Mouse (Mus musculus) intestine, postnatal 0 days (tissue): ENCODE results near the gene Mfrp. TPM values are rescaled to one million over a fixed set of nuclear protein-coding genes. Genes with fewer than 3 reads are reported as not detected.

ENCODE experiments used
- ATAC-seq: fragments of 200-750 bp; cut with Nextera tagmentation; 2 replicates; pipeline ENCODE4 v1.8.0; 2017; ENCODE audit warnings: mild to moderate bottlenecking, moderate TSS enrichment, moderate library complexity
- H3K27ac ChIP-seq: fragments of 300-500 bp; sonication (generic); 2 replicates; pipeline ENCODE4 v1.5.1; 2014; ENCODE audit warnings: mild to moderate bottlenecking, low read depth, low read length, moderate library complexity
- H3K27me3 ChIP-seq: fragments of 300-500 bp; sonication (generic); replicated peaks from 2 replicates; pipeline ENCODE4 v1.6.1; 2014; ENCODE audit warnings: low read length, mixed read lengths; ENCODE audit not compliant: control insufficient read depth, insufficient read depth
- H3K36me3 ChIP-seq: fragments of 300-500 bp; sonication (generic); 2 replicates; pipeline ENCODE4 v1.6.1; 2014; ENCODE audit warnings: mild to moderate bottlenecking, moderate library complexity; ENCODE audit not compliant: control insufficient read depth, insufficient read depth
- H3K4me1 ChIP-seq: fragments of 300-500 bp; sonication (generic); replicated peaks from 2 replicates; pipeline ENCODE4 v1.6.1; 2014; ENCODE audit warnings: antibody characterized with exemption, low read length, mixed read lengths; ENCODE audit not compliant: control insufficient read depth, insufficient read depth
- H3K4me2 ChIP-seq: fragments of 300-500 bp; sonication (generic); replicated peaks from 2 replicates; pipeline ENCODE4 v1.6.1; 2014; ENCODE audit warnings: low read depth, mild to moderate bottlenecking, moderate library complexity
- H3K4me3 ChIP-seq: fragments of 300-500 bp; sonication (generic); 2 replicates; pipeline ENCODE4 v1.5.1; 2014; ENCODE audit warnings: low read depth, low read length
- H3K9ac ChIP-seq: fragments of 300-500 bp; sonication (generic); 2 replicates; pipeline ENCODE4 v1.6.1; 2014; ENCODE audit warnings: mild to moderate bottlenecking, low read depth, low read length
- H3K9me3 ChIP-seq: fragments of 300-500 bp; sonication (generic); 2 replicates; pipeline ENCODE4 v1.6.1; 2016; ENCODE audit warnings: mixed run types; ENCODE audit not compliant: control insufficient read depth
- CTCF ChIP-seq: sonication (generic); IDR thresholded peaks from 2 replicates; pipeline ENCODE4 v1.5.1; 2016; ENCODE audit warnings: low read depth, mild to moderate bottlenecking, control low read depth, antibody characterized with exemption, moderate library complexity
- WGBS: fragments of 180-500 bp; shearing (Covaris S2); extraction: QIAGEN DNeasy Blood & Tissue Kit; methylation state at CpG from one replicate; pipeline ENCODE4 v1.1.7; 2014; 5-methylcytosine and 5-hydroxymethylcytosine counted together
- polyA plus RNA-seq: library from polyadenylated mRNA; unstranded; fragments of >200 nt; fragmentation: Nextera tagmentation; extraction: Ambion mirVana; gene quantifications from 2 replicates; pipeline ENCODE4 v1.2.1, GENCODE M21; 2015

Mfrp gene
- polyA plus RNA-seq, 1 experiment from 2014 or later, result 0.05 TPM

DNA sequence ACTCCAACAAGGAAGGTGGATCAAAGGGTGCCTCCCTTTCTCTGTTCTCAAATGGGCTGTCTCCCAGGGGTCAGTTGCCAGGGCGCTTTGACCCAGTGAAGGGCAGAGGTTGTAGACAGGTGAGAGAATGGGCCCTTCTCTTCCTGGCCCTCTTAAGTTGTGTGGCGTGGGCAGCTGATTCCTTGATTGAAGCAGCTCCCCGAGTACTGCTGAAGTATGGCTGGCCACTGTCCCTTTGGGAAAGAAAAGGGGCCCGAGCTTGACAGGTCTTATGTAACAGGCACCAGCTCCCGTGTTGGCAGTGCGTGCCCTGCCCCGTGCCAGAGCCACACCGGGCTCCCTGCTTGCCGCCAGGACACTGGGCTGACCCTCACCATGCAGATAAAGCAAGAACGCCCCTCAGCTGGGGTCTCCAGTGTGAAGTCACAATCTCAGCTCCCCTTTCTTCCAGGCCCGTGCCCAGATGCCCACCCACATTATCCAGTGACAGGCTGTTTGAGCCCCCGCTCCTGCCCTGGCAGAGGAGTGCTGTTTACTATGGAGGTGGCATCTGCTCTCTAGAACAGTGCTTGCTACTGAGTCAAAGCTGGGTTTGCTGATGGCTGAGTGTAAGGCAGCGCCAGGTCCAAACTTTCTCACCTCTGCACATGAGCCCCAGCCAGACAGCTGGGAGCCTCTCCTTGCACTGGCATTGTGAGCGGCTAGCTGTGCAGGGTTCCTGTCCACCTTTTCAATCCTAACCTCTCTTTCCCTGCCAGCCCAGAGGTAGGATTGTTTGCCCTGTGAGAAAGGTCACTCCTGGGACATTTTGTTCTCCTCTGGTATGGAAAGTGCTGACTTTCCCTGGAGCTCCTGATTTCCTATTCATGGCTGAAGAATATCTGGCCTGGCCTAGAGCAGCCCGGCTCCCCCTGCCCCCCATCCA is 15.5 kb upstream of the Mfrp start:
- Histone ChIP-seq H3K4me3 (peak overlapping the region; percentile 47; the same call in 1 of the 2 replicates), H3K36me3 (no peaks in the 10 kb centered on the region), H3K4me2 (peak overlapping the region; percentile 99; the same call in 1 of the 2 replicates), H3K4me1 (peaks cover 11% of the 10 kb centered on the region; the same call in 1 of the 2 replicates), H3K9me3 (no peaks in the 10 kb centered on the region), H3K27me3 (no peaks in the 10 kb centered on the region), H3K9ac (no peak overlapping the region; the same call in 1 of the 2 replicates), H3K27ac (no peak overlapping the region)
- WGBS, result 69% methylated on average over 15 of the region's 15 CpGs
- no peak for TF ChIP-seq CTCF
- ATAC-seq, result no peak

DNA sequence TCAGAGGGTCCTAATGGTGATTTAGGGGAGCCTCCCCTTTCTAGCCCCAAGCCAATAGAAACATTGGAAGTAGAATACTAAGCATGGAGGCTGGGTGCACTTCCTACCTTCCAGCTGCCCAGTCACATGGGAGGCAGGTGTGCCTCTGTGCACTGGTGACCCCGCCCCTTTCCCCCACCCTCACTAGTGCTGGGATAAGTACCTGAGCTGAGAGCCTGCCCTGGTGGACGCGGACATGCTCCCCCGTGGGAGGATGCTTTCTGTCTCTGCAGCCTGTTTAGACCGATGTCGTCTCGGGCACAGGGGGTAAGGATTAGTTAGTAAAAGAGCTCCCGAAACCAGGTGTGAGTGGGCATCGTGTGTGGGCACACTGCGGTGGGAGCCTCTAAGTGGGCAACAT is 14.6 kb upstream of the Mfrp start:
- no peak for TF ChIP-seq CTCF
- peaks cover 9% of the 10 kb centered on the region for H3K36me3 ChIP-seq
- peaks cover 11% of the 10 kb centered on the region; the same call in 1 of the 2 replicates for H3K4me1 ChIP-seq
- H3K27me3 ChIP-seq, result no peaks in the 10 kb centered on the region
- H3K4me2 ChIP-seq, result 0 out of 2 replicates have a peak overlapping the region, but pooled peaks have one; percentile 99
- 48% methylated on average over 10 of the region's 10 CpGs for WGBS
- ATAC-seq, result no peak
- H3K9ac ChIP-seq, result no peak overlapping the region
- H3K4me3 ChIP-seq, result no peak overlapping the region
- H3K9me3 ChIP-seq, result no peaks in the 10 kb centered on the region
- no peak overlapping the region for H3K27ac ChIP-seq

DNA sequence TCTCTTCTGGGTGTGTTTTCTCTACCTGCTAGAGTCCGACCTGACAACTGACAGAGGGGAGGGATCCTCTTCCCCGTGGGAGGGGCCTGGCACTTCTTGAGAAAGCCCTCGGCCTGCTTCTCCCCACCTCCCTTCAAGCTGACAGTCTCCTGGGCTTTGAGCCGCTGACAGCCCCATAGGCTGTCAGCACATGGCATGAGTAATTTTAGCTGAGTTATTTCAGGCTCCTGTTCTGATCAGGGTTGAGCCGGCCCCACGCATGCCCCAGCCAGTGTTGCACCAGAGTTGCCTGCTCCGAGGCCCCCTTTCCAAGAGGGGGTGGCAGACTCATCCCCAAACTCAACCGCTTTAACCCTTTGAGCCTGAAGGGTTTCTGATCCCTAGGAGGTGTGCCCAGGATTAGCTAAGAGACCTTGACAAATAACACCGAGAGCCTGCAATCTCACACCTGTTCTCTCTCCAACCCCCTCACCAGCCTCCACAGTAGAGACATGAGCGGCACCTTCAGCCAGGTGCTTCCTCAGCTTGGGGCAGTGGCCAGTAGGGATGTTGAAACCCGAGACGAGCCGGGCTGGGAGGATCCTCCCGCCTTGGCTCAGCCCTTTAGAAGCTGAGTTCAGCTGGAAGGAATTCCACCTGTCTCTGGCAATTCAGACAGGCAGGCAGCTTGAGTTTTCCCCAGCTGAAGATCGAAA is 13.6 kb upstream of the Mfrp start:
- Histone ChIP-seq H3K36me3 (peaks cover 17% of the 10 kb centered on the region), H3K27me3 (no peaks in the 10 kb centered on the region), H3K4me2 (peak overlapping the region; percentile 35), H3K4me1 (peaks cover 11% of the 10 kb centered on the region; the same call in 1 of the 2 replicates), H3K9ac (no peak overlapping the region), H3K4me3 (no peak overlapping the region), H3K27ac (no peak overlapping the region; the same call in 1 of the 2 replicates), H3K9me3 (no peaks in the 10 kb centered on the region)
- 11% methylated on average over 15 of the region's 15 CpGs for WGBS
- TF ChIP-seq CTCF, result no peak
- ATAC-seq, result no peak

DNA sequence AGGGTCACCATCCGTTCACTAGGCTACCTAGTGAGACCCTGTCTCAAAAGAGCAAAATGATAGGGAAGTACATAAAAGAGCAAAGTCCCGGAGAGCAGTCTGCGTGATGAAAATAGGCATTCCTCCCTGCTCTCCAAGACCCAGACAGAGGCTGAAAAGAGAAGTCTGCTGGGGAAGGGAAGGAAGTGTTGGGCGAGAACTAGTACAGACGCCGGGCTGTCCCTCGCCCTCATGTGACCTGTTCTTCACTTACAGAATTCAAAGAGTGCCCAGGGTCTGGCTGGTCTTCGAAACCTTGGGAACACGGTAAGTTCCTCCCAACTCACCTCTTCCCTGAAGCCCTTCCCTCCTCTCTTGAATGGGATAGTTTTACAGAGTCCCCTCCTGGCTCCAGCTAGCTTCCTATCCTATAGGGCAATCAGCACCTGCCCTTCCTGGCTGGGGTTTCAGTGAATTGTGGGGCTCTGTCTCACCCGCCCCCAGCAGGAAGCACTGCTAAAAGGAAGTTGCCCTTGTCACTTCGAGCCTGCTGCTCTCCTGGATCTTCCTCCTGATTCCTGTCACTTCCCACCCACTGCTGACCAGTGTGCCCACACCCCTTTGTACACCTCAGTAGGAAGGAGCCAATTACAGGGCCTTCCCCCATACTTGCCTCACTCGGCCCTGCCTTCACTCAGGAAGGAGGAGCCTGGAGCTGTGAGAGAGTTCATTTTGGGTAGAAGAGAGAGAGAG is 12.5 kb upstream of the Mfrp start:
- 52% methylated on average over 12 of the region's 12 CpGs for WGBS
- Histone ChIP-seq H3K4me1 (peaks cover 11% of the 10 kb centered on the region; the same call in 1 of the 2 replicates), H3K27me3 (no peaks in the 10 kb centered on the region), H3K4me3 (no peak overlapping the region), H3K9ac (no peak overlapping the region), H3K36me3 (peaks cover 22% of the 10 kb centered on the region), H3K27ac (no peak overlapping the region), H3K9me3 (no peaks in the 10 kb centered on the region), H3K4me2 (peak overlapping the region; percentile 35; the same call in 1 of the 2 replicates)
- ATAC-seq, result no peak
- TF ChIP-seq CTCF, result no peak

GRCm38 (mm10) chr9:44093612-44094503 is 7.7 kb upstream of the Mfrp start:
- H3K36me3 ChIP-seq, result peaks cover 22% of the 10 kb centered on the region
- WGBS, result 47% methylated on average over 24 of the region's 24 CpGs
- no peak overlapping the region for H3K4me2 ChIP-seq

More at GRCm38 (mm10) chr9:44093612-44094503, 7.7 kb upstream of the Mfrp start:
- Histone ChIP-seq H3K4me1 (no peaks in the 10 kb centered on the region), H3K27me3 (no peaks in the 10 kb centered on the region), H3K9me3 (no peaks in the 10 kb centered on the region), H3K9ac (no peak overlapping the region), H3K4me3 (no peak overlapping the region), H3K27ac (no peak overlapping the region)
- TF ChIP-seq CTCF, result peak; percentile 92
- peak; percentile 54 for ATAC-seq
